Mouse (Mus musculus) kidney, adult 2 months (tissue): ENCODE measurements around the gene Krtap29-1. TPM values are rescaled to one million over a fixed set of nuclear protein-coding genes. Genes with fewer than 3 reads are reported as not detected.
A peak's percentile ranks its signal among the peaks of the same experiment; 100 is the strongest.

Experiments used
- DNase-seq: peaks from one replicate; pipeline ENCODE4 v3.0.0; 2021
- H3K27ac ChIP-seq: fragments of 200-500 bp; 2 replicates; pipeline ENCODE4 v1.5.1; 2012; ENCODE audit warnings: low read depth, low read length, control low read depth, inconsistent platforms; ENCODE audit not compliant: insufficient read depth
- H3K27me3 ChIP-seq: fragments of 200-500 bp; replicated peaks from 2 replicates; pipeline ENCODE4 v1.6.1; 2012; ENCODE audit warnings: mild to moderate bottlenecking, moderate library complexity, low read length, inconsistent platforms; ENCODE audit not compliant: control insufficient read depth, insufficient read depth
- H3K36me3 ChIP-seq: fragments of 200-500 bp; 2 replicates; pipeline ENCODE4 v1.6.1; 2012; ENCODE audit warnings: mild to moderate bottlenecking, moderate library complexity, low read length, inconsistent platforms; ENCODE audit not compliant: control insufficient read depth, insufficient read depth
- H3K4me1 ChIP-seq: fragments of 200-500 bp; 2 replicates; pipeline ENCODE4 v1.6.1; 2011; ENCODE audit warnings: low read length; ENCODE audit not compliant: control insufficient read depth, insufficient read depth
- H3K4me3 ChIP-seq: fragments of 200-500 bp; 2 replicates; pipeline ENCODE4 v1.5.1; 2011; ENCODE audit warnings: mild to moderate bottlenecking, low read depth, low read length, control low read depth; ENCODE audit not compliant: insufficient read depth
- CTCF ChIP-seq: fragments of 200-500 bp; conservative IDR thresholded peaks from 2 replicates; pipeline ENCODE4 v1.5.1; 2011; ENCODE audit warnings: low read depth, mild to moderate bottlenecking, control low read depth, low read length, moderate library complexity, mixed read lengths; ENCODE audit not compliant: insufficient read depth, insufficient read length
- POLR2A ChIP-seq: fragments of 200-500 bp; IDR thresholded peaks from one replicate; pipeline ENCODE4 v1.6.1; 2011; ENCODE audit warnings: low read depth, low read length, control low read depth
- WGBS: fragments of 180-500 bp; shearing (Covaris S2); methylation state at CpG from one replicate; pipeline ENCODE4 v1.1.7; 2018; 5-methylcytosine and 5-hydroxymethylcytosine counted together
- polyA plus RNA-seq: library from polyadenylated mRNA; depleted of rRNA; stranded (reverse); fragments of >200 nt; gene quantifications from 2 replicates; pipeline ENCODE4 v1.2.3, GENCODE M21; 2012

Gene Krtap29-1
- polyA plus RNA-seq, 1 experiment = not detected

- WGBS = 55% methylated on average over 3 of the region's 3 CpGs
- DNase-seq = no peak
- TF ChIP-seq CTCF (peak; percentile 33; the same call in 1 of the 2 replicates), POLR2A (no peak)
These were observed 27.8 kb upstream of the Krtap29-1 start for GRCm38 (mm10) chr11:100006624-100007023.

GRCm38 (mm10) chr11:100005905-100006304 is 27.1 kb upstream of the Krtap29-1 start:
- no peaks in the 10 kb centered on the region; the same call in 1 of the 2 replicates for H3K27me3 ChIP-seq
- no peak overlapping the region for H3K27ac ChIP-seq
- H3K4me1 ChIP-seq = no peaks in the 10 kb centered on the region

More at GRCm38 (mm10) chr11:100006624-100007023, 27.8 kb upstream of the Krtap29-1 start:
- Histone ChIP-seq H3K27ac (no peak overlapping the region), H3K27me3 (no peaks in the 10 kb centered on the region; the same call in 1 of the 2 replicates), H3K36me3 (no peaks in the 10 kb centered on the region), H3K4me1 (no peaks in the 10 kb centered on the region), H3K4me3 (no peak overlapping the region)

GRCm38 (mm10) chr11:100004846-100005245 is 26.0 kb upstream of the Krtap29-1 start:
- TF ChIP-seq CTCF (peak; percentile 73), POLR2A (no peak)
- Histone ChIP-seq H3K36me3 (no peaks in the 10 kb centered on the region), H3K4me3 (no peak overlapping the region), H3K4me1 (no peaks in the 10 kb centered on the region), H3K27ac (no peak overlapping the region), H3K27me3 (no peaks in the 10 kb centered on the region; the same call in 1 of the 2 replicates)
- whole genome bisulfite sequencing = 21% methylated on average over 6 of the region's 6 CpGs
- peak; percentile 53 for DNase-seq

More at GRCm38 (mm10) chr11:100005905-100006304, 27.1 kb upstream of the Krtap29-1 start:
- Histone ChIP-seq H3K36me3 (no peaks in the 10 kb centered on the region), H3K4me3 (no peak overlapping the region)
- TF ChIP-seq CTCF = no peak
- no peak for TF ChIP-seq POLR2A
- 63% methylated on average over 8 of the region's 8 CpGs for WGBS
- DNase-seq = no peak

GRCm38 (mm10) chr11:99999091-99999490 is 20.2 kb upstream of the Krtap29-1 start:
- WGBS = 88% methylated on average over 7 of the region's 7 CpGs
- no peak for TF ChIP-seq CTCF
- TF ChIP-seq POLR2A = no peak
- no peaks in the 10 kb centered on the region for H3K36me3 ChIP-seq

GRCm38 (mm10) chr11:99994384-99994661 is 15.5 kb upstream of the Krtap29-1 start:
- no peaks in the 10 kb centered on the region for H3K4me1 ChIP-seq
- no peaks in the 10 kb centered on the region for H3K36me3 ChIP-seq
- H3K27me3 ChIP-seq = no peaks in the 10 kb centered on the region
- 33% methylated on average over 4 of the region's 4 CpGs for WGBS
- TF ChIP-seq CTCF (no peak), POLR2A (no peak)
- no peak overlapping the region for H3K4me3 ChIP-seq
- H3K27ac ChIP-seq = no peak overlapping the region
- DNase-seq = no peak

More at GRCm38 (mm10) chr11:99999091-99999490, 20.2 kb upstream of the Krtap29-1 start:
- H3K4me1 ChIP-seq = no peaks in the 10 kb centered on the region
- no peak overlapping the region for H3K27ac ChIP-seq
- H3K4me3 ChIP-seq = no peak overlapping the region
- no peaks in the 10 kb centered on the region for H3K27me3 ChIP-seq
- DNase-seq = no peak

- no peaks in the 10 kb centered on the region for H3K36me3 ChIP-seq
- H3K27me3 ChIP-seq = no peaks in the 10 kb centered on the region
- no peaks in the 10 kb centered on the region for H3K4me1 ChIP-seq
- TF ChIP-seq POLR2A (no peak), CTCF (no peak)
- no peak within 1 kb of the TSS for H3K27ac ChIP-seq
- H3K4me3 ChIP-seq = no peak within 1 kb of the TSS
- 12% methylated on average over 26 of the region's 26 CpGs for WGBS
- DNase-seq = no peak
These were observed 14.9 kb upstream of the Krtap29-1 start, which contains the start of gene Krtap17-1 for GRCm38 (mm10) chr11:99993620-99994383. Gene Krtap17-1 (minus strand): TSS chr11:99993994.

- no peak overlapping the region for H3K4me3 ChIP-seq
- TF ChIP-seq POLR2A (no peak), CTCF (no peak)
- WGBS = 83% methylated on average over 3 of the region's 3 CpGs
- DNase-seq = no peak
- H3K27me3 ChIP-seq = no peaks in the 10 kb centered on the region
- no peak overlapping the region for H3K27ac ChIP-seq
- no peaks in the 10 kb centered on the region for H3K4me1 ChIP-seq
- no peaks in the 10 kb centered on the region for H3K36me3 ChIP-seq
These were observed 11.7 kb upstream of the Krtap29-1 start for GRCm38 (mm10) chr11:99990571-99990970.
